Mouse (Mus musculus): Measurements from ENCODE around the gene Timm13. TPM values are rescaled to one million over a fixed set of nuclear protein-coding genes. Genes with fewer than 3 reads are reported as not detected.

The Timm13 gene
- total RNA-seq (2021), result 100 to 1,000 TPM; 271 to 285 TPM
- long read RNA-seq, experiment 1, transcript Timm13-201 (3 exons, 1,225 nt), result major isoform, 323 of 361 reads
- long read RNA-seq, experiment 1, transcript Timm13-204 (3 exons, 542 nt), result minor isoform, 17 of 361 reads
- long read RNA-seq, experiment 1, partial matches to known transcripts, result 0 of 361 reads
- long read RNA-seq, experiment 1, other reads (novel, unspliced or antisense), result 17 of 361 reads
- long read RNA-seq, experiment 2, transcript Timm13-204 (3 exons, 542 nt), result minor isoform, 18 of 330 reads
- long read RNA-seq, experiment 2, transcript Timm13-201 (3 exons, 1,225 nt), result major isoform, 292 of 330 reads
- long read RNA-seq, experiment 2, transcript Timm13-202 (2 exons, 435 nt), result minor isoform, 6 of 330 reads
- long read RNA-seq, experiment 2, partial matches to known transcripts, result 0 of 330 reads
- long read RNA-seq, experiment 2, other reads (novel, unspliced or antisense), result 13 of 330 reads

DNA sequence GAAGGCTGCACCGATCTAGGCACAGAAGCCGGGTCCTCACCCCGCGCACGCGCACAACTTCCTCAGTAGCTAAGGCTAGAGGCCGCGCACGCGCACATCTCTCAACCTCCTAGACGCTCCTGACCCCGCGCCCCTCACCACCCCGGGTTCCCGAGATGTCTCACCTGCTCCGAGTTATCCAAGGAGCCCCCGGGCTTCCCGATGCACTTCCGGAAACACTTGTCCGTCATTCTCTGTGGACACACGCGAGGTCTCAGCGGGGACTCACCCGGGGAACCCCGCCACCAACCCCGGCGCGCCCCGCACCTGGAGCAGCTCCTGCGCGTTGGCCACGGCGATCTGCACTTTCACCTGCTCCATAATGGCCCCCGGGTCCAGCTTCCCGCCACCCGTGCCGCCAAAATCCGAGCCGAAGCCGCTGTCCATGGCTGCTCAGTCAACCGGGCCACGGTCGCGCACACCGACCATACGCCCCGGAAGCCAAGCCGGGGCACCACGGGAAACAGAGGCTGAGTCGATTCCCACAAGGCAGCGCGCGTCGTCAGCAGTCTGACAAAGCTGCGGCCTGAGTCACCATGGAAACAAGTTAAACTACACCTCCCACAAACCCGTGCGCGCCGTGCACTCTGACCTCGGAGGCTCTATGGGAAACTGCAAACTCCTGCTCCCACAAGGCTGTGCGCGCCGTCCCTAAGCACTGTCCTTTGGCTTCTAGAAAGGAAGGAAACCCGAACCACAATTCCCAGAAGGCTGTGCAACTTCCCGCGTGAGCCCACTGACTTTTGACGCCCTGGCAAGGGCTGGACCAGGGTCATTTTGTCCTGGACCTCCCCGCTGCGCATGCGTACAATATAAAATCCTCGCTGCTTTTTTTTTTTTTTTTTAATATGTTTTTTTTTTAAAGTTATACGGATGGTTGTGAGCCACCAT is at the start of gene Timm13:
Gene Timm13, minus strand, starts transcription at position 652 of the 930 bp plus-strand sequence.
- DNase-seq, result peak; percentile 97

DNA sequence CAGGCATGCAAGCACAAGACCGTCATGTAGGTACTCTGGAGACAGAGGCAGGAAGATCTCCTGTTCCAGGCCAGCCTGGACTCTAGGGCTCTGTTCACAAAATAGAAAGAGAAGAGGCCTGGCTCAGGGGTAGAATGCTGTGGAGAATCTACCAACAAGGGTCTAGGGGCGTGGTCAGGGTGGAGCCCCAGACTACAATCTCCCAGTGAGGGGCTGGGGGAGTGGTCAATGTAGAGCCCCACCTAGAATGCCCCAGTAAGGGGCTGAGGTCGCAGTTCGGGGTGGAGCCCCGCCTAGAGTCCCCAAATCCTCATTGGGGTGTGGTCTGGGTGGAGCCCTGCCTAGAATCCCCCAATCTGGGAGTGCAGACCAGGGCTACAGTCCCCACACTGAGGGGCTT is 49.5 kb upstream of the Timm13 start:
- DNase-seq, result no peak

DNA sequence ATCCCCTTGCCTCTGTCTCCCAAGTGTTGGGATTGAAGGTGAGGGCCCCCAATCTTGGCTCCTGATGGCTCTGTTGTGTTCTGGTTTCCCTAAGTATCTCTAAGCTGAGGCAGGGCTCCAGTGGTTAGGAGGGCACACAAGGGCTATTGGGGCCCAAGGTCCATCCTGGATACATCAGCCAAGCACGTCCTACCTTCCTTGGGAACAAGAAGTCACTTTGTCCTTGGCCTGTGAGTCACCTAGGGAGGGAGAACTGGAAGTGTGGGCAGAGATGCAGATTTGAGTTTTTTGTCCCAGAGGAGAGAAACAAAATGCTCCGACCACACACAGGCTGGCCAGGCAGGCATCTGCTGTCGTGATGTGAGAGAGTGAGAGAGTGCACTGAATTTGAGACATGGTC is 48.3 kb upstream of the Timm13 start:
- DNase-seq, result no peak

DNA sequence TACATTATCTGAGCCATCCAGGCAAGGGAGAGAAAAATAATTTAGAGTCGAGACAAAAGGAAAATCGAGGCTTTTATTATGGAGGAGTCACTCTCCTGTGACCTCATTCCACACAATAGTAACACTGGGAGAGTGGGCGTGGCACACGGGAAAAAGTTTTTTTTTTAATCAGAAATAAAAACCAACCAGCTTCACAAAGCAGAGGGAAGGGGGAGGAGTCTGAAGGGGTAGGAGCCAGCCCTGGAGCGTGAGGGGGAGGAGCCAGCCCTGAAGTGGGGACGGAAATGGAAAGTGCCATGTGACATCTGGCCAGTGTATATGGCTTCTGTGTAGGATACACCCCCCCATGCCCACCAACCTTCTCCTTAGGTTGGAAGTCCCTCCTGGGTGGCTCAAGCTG is 47.8 kb upstream of the Timm13 start:
- DNase-seq, result no peak

DNA sequence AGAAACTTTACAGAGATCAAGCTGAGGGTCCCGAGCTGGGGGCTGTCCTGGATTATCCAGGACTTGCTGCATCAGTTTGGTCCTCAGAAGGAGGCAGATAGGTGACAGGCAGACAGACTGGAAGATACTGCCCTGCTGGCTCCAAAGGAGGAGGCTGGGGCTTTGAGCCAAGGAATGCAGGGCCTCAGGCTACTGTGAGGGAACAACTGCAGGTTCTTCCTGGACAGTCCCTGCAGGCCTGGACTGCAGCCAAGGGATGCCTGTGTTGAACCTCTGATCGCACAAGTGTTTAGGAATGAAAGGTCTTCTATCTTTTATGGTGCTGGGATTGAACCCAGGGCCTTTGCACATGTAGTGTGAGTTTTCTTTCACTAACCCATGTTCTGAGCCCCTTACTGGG is 47.0 kb upstream of the Timm13 start:
- peak; percentile 68 for DNase-seq

DNA sequence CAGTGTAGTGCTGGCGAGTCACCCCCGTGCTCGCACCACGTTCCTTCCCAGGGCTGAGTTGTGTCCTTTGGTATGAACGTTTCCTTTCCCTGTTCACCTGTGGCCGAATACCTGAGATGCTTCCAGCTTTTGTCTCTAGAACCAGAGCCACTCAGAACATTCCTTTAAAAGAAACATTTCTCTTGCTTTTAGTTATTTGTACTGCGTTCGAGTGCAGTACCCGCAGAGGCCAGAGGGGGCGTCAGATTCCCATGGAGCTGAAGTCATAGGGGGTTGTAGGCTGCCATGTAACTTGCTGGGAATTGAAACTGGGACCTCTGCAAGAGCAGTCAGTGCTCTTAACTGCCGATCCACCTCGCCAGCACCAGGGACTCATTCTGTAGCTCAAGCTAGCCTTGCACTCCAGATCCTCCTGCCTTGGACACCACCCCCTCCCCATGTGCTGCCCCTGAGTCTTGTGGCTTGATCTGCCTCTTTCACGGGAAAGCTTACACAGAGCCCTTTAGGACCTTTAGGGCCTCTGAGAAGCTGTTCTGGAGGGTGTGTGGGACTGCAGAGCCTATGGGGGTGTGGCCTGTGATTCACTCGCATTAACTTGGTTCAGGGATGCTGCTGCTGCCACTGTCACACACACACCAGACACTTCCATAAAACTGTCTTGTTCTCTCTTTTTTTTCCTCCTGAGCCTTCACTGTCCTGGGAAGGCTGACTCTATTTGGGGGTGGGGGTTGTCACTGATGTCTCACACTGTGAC is 46.1 kb upstream of the Timm13 start:
- no peak for DNase-seq

DNA sequence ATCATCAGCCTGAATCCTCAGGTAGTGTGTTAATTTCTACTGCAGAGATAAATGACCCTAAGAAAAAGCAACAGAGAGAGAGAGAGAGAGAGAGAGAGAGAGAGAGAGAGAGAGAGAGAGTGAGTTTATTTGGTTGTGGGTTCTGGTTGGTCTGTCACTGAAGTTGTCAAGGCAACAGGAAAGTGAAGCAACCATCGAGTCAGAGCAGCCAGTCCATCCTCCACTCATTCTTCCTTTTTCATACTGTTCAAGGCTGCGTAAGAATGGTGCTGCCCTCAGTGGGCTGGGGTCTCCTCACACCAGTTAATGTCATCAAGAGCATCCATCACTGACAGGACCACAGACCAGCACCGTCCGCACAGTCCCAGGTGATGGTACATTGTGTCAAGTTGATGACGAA is 43.5 kb upstream of the Timm13 start:
- DNase-seq, result no peak

DNA sequence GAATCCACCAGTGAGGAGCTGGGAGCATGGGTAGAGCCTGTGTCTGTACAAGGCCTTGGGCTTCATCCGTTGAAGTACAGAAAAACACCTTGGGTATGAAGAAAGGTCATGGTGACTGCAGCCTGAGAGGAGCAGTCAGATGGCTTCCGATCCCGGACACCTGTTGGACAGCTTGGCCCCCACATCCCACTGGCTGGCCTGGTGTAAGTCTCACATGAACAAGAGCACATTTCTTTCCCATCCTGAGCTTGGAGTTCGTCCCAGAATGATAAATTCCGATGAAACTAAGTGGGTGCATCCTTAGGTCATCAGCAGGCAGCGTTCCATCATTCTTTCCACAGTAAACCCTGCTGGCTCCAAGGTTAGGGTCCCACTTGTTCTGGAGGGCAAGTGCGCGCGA is 42.9 kb upstream of the Timm13 start:
- no peak for DNase-seq

DNA sequence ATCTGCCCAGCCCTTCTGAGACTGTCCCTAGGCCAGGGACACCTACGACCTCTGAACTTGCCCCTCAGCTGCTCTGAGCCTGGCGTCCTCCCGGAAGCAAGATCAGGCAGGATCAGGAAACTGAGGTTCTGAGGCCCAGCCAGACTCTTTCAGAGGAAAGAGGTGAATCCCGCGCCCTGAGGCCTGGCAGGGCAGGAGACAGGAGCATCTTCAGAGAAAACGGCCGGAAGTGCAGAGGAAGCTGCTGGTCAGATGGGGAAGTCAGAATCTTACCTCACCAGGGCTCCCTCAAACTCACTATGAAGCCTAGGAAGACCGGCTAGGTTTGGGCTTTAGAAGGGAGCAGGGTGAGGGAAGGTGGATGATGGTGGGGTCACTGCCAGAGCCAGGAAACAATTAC is 42.1 kb upstream of the Timm13 start:
- DNase-seq, result no peak

DNA sequence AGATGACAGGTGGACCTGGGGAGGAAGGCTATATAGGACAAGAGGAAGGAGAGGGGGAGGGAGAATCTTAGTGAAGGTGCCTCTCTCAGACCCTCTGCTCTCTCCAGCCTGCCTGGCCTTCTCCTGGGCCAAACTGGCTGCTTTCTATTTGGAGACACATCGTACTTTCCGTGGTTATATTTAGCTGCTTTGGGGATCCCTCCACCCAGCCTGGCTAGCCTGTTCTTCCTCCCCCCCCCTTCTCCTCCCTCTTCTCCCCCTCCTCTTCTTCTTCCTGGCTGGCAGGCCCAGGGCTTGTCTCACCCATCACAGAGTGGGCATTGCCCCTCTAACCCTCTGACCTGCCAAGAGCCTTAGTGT is 40.2 kb upstream of the Timm13 start:
- DNase-seq, result no peak

DNA sequence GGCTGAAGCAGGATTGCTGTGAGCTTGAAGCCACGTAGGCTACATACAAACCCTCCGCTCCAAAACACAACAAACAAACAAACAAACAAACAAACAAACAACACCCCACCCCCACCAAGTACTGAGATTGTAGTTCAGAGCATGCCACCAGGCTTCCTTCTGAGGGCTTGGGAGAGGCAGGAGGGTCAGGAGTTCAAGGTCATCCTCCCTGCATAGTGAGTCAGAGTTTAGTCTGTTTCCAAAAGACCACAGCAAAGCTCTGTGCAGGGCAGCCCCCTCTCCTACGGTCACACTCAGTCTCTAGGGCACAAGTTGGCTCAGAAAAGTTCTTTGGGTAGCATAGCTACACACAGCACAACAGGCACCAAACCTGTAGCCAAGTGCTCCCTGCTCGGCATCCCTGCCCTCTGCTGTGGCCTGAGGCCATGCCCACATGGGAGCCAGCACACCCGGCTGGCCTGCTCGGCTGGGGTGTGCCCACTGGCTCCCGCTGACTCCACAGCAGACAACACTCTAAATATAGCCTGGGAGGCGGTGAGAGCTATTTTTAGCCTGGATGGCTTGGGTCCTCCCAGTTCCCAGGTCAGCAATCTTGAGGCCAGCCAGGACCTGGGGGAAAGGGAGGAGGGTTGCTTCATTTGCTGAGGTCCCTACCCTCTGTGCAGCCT is 39.7 kb upstream of the Timm13 start:
- peak; percentile 81 for DNase-seq

DNA sequence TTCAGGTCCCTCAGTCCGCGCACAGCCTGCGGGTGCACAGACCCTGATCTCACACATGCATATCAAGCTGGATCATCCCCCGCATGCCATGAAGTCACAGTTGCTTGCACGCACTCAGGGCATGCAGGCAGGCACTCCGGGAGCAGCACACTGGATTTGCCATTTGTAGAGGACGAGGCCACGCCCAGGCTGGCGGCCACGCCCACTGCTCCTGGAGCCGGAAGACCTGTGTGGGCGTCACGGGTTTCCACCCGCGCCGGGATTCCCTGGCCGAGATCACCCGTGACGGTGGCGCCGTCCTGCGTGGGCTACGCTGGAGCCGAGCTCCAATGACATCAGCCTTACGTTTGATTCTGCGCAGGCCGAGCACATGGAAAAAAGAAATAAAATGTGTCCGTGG is 38.9 kb upstream of the Timm13 start:
- DNase-seq, result peak; percentile 89

DNA sequence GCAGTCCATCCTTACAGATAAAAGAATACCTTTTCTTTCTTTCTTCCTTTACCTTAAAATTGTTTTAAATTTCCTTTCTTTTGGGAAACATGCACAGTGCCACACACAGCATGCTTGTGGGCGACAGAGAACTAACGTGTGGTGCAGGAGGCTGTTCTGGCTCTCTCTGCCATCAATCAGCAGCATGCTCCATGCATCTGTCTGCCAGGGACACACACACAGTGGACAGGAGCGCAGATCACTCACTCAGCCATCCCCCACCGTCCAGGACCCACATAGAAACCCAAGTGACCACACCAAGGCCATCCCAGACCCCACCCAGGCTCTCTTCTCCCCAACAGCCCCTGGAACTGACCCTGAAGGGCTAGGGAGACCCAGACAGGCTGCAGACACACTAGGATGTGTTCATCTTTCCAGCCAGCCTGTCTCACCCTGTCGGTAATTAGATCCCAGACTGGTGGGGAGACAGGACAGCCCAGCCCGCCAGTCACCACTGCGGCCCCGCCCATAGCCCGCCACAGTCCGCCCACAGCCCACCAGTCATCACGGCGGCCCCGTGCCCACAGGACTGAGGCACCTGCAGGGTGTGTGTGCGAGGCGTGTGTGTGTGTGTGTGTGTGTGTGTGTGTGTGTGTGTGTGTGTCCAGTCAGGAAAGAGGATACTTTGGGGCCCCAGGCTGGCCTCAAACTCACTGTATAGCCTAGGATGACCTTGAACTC is 38.2 kb upstream of the Timm13 start:
- DNase-seq, result peak; percentile 30

DNA sequence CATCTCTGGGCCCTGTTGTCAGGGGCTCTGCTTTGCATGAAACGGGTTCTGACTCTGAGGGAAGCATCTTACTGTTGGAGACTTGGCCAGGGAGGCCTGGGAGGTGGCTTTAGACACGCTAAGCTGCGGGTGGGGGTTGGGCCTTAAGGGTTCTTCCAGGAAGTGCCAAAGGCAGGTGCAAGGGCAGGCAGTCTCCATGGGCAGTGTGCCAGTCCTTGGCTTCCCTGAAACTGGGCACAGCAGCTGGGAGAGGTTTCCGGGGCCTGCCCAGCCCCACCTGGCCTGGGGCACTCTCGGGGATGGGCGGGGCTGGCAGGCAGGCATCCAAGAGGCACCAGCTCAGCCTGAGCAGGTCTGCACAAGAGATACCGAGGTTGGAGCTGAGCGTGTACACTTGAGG is 36.9 kb upstream of the Timm13 start:
- DNase-seq, result peak; percentile 65

DNA sequence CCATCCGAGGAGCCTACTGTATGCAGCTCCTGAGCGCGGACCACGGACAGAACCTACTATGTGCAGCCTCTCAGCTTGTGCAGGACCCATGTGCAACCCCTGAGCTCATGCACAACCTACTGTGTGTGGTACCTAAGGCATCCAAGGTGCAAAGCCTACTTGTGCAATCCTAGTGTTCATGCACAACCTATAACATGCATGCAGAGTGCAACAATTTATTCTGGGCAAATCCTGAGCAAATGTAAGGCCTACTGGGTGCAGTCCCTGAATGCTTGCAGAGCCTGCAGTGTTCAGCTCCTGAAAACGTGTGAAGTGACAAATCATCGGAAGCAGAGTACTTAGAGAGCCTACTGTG is 36.0 kb upstream of the Timm13 start:
- DNase-seq, result no peak

DNA sequence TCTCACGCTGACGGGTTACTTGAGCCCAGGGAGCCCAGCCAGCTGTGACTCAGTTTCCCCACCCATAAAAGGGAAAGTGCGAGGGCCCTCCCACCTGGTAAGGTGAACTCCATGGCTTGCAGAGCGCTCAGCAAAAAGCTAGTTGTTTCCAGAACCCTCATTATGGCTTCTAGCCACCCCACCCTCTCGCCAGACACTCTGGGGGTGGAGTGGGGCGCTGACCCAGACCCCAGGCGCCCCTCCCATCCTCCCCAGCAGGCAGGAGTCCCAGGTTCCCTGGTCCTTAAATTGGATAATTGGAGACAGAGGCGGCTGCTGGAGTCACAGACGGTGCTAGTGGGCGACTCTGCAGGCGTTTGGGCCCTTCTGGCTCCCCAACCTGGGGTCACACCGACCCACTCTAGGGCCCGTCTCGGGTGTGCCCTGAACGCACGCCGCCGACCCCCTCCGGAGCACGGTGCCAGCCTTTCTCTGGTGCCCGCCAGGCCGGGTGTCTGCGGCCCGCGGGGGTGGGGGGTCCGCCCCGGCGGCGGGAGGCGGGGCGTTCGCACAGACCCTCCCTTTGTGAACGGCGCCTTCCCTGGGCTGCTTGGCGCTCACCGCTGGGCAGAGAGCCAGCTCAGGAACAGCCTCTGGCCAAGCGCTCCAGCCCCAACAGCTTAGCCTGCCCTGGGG is 35.5 kb upstream of the Timm13 start:
- DNase-seq, result peak; percentile 84

DNA sequence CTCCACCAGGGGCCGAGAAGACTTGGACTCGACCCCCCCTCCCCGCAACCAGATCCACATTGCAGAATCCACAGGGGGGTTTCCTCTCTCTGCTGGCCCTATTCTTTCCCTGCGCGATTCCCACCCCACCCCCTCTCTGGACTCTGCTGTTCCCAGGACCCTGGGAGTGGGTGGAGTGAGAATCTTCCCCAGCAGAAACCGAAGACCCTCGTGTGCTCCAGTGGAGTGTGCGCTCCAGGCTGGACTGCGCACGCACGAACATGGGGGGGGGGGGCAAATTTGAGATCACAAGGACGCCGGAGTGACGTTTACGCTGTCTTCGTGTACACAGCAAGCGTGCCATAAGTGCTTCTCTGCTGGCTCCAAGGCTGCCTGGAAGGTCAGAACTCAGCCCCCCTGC is 34.9 kb upstream of the Timm13 start:
- DNase-seq, result no peak

DNA sequence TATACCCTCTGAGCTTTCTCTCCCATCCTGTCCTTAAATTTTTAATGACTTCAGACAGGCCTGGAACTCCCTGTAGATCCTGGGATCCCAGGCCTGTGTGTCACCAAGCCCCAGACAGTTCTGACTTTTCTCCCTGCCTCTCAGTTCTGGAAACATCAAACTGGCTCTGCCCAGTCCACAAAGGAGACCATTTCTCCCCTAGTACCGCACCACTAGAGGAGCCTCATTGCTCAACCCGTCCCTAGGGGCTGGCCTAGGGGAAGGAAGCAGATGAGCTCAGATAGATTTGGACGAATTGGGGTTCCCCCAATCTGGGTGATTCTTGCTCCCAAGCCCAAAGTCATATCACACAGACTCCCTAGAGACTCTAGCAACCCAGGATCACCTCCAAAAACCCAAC is 34.5 kb upstream of the Timm13 start:
- no peak for DNase-seq

DNA sequence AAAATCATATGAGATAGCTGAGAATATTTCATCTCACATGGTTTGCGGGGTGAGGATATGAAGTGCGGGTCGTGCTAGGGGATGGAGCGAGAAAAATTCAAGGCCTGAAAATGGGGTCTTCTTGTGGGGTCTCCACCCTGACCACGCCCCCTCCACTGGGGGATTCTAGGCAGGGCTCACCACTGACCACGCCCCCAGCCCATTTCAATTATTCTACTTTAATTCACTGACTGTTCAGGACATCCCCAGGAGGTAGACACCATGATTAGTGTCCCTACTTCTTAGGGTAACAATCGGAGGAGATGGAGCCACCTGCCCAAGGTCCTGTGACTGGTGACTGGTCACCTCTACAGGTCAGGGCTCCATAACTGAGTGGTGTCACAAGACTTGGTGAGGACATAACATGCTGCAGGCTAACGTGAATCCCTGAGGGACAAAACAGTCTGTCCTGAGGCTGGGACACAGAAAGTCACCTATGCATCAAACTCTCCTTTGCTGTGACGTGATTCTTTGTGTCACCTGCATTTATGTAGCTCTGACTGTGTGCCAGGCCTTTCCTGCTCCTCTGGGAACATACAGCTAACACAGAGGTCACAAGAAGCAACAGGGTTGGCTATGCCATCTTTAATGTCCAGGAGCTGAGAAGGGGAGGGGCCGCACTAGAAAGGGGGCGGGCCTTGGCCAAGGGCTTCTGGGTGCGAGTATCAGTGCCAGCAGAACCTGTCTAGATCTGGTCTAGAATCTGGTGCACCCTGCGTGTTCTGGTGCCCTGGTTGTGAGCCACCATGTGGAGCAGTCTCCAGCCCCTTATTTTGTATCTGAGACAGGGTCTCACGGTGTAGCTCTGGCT is 33.6 kb upstream of the Timm13 start:
- no peak for DNase-seq

DNA sequence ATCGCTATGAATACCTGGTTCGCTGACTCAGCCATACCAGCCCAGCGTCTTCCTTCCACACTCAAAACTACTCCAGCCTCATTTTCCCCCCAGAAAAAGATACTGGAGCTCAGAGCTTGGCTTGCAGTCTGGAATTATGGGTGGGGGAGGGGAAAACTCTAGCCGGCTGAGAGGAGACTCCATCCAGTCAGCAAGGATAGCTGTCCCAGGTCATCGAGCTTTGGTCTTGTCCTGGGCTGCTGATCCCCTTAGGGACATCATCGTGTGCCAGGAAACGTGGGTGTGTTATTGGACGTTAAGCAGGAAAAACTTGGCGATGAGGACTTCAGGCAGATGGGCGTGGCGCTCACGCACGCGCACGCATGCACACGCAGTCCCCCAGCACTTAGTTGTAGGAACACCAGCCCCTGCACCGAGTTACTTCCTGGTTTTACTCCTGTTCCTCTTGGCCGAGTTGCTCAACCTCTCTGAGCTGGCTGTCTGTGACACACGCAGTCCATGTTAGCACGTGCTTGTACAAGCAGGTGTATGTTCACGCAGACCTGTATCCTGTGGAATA is 32.7 kb upstream of the Timm13 start:
- peak; percentile 55 for DNase-seq

Measured in adrenal gland, postnatal 10 days (tissue).